Mouse (Mus musculus): Measurements from ENCODE around the gene Gon7.

The Gon7 gene

DNA sequence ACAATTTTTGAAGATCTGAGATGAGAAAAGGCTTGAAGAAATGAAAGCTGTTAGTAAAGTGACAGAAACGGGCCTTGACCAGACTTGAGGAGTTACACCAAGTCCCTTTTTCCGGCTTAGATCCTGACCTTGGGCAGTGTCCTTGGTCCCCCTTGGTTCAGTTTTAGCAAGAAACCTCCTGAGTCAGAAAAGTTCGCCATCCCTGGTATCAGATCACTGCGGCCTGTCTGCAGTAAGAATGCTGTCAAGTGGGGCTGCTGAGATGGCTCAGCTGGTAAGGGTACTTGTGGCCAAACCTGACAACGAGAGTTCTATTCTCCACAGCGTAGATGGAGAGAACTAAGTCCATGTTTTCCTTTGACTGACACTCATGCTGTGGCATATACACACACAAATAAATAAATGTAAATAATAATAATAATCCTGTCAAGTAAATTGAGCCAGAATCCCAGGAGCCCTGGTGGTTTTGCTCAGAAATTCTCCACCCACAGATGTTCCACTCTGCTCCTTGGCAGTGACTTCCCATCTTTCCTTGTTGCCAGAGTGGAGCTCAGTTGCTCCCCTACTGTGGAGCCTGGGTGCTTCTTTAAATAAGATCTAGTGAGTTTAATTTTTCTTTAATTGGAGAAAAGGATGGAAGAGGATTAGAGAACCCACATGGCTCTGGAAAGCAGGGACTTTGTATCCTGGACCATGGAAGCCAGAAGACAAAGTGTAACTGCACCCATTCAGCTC lies 51.5 kb downstream of the Gon7 start:
- 72% methylated on average over 6 of the region's 6 CpGs for WGBS

DNA sequence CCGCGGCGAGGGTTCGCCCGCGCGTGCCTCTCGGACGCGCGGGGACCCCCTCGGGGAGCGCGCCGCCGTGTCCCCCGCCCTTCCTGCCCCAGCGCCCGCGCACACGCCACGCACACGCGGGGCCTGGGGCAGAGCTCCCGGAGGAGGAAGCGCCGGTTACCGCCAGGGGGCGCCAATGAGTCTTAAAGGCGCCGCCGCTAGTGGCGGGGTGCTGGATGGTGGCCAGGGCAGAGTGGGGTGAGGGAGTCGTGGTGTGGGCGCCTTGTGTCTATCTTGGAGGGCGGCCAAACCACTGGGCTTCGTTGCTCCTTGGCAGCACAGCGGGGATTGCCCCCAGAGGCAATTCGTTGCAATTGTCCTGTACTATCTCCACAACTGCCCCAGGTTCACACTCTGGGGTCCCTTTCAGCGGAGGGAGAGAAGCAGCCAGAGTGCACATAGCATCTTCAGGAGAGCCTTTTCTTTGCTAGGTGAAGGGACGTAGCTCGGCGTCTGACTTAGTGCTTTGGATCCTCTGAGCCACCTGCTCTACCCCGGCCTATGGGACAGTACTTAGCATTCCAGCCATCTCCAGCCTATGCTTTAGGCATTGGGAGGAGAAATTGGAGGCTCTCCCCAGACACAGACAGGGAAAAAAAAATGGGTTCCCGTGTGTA lies 52.3 kb downstream of the Gon7 start:
- WGBS = 1% methylated on average over 45 of the region's 45 CpGs

DNA sequence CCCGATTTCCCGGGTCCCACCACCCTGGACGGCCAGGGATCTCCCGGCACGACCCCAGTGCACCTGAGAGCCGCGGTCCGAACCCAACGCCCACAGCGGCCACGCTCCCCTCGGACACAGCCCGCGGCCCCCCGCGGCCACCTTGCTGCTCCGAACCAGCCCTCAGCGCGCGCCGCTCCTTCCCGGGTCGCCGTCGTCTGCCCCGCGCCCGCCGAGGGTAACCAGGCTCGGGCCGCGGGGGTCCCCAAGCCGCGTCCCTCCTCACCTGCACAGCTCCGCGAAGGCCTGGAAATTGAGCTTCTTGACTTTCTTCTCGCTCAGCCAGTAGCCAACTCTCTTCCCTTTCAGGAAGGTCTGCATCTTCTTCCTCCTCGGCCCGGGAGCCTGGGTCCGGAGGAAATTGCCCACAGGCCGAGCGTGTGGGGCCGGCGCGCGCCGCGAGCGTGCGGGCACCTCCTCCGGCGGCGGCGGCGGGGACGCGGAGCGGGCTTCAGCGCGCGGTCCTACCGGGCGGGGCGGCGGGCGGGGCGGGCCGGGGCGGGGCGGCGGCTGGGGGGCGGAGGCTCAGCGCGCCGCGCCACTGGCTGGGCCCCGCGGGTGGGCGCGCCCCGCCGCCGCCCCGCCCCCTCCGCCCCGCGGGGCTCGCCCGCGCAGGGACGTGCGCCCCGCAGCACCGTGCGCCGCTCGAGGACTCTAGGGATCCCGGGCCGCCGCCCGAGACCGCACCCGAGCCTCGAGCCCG lies 53.0 kb downstream of the Gon7 start, which contains the start of gene Itpk1:
TSS of gene Itpk1 (minus strand) at position 474 of the 742 bp plus-strand sequence.
- WGBS = under 1% methylated on average over 84 of the region's 105 CpGs

DNA sequence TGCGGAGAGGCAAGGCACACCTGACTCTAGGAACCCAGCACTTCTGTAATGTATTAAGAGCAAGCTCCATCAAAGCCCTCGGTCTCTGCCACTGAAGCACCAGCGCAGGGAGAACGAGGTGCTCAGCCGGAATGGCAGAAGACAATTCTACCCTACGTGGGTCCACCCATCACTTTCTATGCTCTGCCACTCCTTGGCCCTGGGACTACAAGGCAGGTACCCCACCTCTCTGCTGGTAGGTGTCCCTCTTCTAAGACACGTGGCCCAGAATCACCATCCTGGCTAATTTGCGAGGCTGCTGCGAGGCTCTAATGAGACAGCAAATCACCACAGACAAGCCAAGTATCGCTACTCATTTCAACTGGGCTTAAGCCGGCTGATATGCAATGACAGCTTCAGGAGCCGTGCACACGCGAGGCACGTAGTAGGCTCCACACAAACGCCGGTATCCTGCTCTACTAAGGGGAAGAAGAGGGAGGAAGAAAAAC lies 53.6 kb downstream of the Gon7 start:
- WGBS = 7% methylated on average over 17 of the region's 17 CpGs

DNA sequence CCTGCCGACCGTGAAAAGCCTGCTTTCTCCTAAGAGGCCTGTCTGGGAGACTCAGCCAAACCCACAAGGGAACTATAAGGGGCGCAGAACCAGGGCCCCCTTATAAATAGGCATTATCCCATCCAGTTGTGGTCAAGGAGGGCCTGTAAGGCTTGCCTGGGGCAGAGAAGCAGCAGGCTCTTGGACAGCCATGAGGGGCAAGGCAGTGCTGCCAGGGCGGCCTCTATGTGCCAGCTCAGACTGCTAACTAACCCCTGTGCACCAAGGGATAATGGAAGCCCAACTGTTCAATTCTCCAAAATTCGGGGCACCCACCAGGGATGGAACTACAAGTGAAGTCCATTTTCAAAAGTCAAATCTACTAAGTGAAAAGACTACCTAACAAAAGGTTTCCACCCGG lies 54.2 kb downstream of the Gon7 start:
- 16% methylated on average over 6 of the region's 6 CpGs for WGBS
